Mouse (Mus musculus) lung, postnatal 14 days (tissue): ENCODE measurements at regions not wholly inside any gene's neighbourhood (a gene's known extent, or its start where the extent isn't known, plus 50 kb on each side); places are given as distances from the start of the nearest gene placed in this dataset.
A peak's percentile ranks its signal among the peaks of the same experiment; 100 is the strongest.

Source experiments
- DNase-seq: peaks from one replicate; pipeline ENCODE4 v3.0.0; 2021

- DNase-seq = no peak
These were observed 391.7 kb downstream of the Brinp2 start for GRCm38 (mm10) chr1:157964461-157964860.

GRCm38 (mm10) chr1:157969635-157970111, 386.5 kb downstream of the Brinp2 start:
- DNase-seq = no peak

DNA sequence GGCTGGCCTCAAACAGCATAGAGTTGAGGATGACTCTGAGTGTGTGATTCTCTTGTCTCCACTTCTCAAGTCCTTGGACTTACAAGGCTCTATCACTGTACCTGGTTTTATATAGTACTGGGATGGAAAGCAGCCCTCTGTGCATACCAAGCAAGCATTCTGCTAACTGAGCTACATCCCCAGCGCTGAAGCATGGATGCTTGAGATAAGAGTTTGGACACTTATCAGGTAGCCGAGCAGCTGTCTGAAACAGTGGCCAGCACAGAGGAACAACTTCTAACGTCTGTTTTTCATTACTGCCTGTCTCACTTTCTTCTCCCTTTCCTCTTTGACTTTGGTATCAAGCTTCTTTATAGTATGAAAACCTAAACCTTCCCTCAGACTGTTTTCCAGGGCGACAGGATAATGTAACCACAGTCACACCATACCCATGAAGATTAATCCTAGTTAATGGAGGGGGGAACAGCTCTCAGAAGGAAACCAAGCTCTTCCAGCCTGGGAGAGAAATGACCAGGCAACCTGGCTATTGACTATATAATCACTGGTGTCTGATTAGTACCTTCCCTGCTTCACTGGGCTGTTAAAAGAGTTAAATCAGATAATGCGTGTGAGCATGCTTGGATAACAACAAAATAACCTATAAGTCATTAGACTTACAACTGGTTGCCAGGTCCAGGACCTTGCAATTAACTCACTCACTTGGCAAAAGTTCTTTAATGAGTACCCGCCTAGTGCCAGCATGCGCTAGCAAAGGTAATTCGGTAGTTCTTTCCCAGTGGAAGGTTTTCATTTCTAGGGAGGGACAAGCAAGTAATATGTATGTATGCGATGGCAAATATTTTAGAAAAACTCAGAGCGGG, 382.5 kb downstream of the Brinp2 start:
- no peak for DNase-seq

DNA sequence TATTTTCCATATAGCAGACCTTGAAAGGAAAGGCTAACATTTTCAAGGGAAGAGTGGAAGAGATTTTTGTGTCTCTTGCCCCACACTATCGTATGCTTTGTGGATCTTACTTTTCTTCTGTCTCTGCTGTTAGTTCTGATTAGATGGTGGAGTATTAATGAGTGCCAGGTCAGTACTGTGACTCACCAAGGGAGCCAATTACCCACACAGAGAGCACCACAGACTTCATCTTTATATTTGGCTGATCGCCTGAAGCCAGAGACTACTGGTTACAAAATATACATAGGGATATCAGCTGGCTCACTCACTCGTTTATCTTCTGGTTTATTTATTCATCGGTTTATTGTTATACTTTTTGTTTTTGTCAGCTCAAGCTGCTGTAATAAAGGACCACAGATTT, 381.5 kb downstream of the Brinp2 start:
- no peak for DNase-seq

- DNase-seq = peak; percentile 2
These were observed 337.0 kb downstream of the Brinp2 start for GRCm38 (mm10) chr1:158019161-158019560.

DNA sequence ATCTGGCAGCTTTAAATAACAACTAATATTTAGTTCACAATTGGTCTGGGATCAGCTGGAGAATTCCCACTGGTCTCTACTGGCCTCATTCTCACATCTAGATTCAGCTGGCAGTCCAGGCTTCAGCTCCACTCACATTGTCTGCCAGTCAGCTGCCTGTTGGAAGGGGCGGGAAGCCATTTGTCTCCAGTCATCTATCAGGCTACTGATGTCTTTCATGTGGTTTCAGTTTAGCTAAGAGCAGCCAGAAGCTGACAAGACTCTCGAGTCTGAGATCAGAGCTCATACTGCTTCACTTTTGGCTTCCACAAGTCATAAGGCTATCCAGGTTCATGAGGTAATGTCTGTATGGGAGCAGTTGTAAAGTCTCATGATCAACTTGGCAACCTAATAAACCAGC, 316.4 kb downstream of the Brinp2 start:
- no peak for DNase-seq

- DNase-seq = no peak
These were observed 315.8 kb downstream of the Brinp2 start for GRCm38 (mm10) chr1:158040334-158040733.

DNA sequence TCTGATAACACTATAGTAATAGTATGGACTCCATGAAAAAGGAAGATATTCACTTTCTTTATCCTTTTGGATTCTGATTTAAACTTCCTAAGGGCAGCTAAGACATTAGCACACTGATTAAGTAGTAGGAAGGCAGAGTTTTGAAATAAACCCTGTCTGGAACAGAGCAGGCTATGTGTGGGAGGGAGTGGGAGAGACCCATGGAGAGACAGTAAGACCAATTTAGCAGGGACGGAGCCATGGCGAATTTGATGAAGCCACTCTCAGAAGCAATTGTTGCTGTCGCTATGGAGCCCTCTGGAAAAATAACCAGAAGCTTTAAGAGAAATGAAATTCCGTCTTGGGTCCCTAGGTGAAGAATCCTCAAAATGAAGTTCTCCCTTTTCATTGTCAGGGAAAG, 303.5 kb downstream of the Brinp2 start:
- no peak for DNase-seq

DNA sequence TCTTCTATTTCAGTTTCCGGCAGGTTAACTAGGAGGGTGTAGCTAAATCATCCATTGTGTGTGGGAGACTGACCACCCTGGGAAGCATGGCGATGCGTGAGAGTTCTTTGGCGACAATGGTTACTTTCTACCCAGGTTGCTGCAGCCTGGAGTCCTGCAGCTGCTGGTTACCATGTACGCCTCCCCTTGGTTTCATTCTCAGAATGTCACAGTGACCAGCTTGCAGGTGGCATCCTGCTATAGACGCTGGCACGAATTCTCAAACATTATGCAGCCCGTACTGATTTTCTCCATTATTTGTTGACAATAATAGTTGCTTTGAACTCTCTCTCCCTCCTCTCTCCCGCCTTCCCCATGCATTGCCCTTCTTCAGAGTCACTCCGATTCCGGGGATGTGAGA, 301.2 kb downstream of the Brinp2 start:
- no peak for DNase-seq

DNA sequence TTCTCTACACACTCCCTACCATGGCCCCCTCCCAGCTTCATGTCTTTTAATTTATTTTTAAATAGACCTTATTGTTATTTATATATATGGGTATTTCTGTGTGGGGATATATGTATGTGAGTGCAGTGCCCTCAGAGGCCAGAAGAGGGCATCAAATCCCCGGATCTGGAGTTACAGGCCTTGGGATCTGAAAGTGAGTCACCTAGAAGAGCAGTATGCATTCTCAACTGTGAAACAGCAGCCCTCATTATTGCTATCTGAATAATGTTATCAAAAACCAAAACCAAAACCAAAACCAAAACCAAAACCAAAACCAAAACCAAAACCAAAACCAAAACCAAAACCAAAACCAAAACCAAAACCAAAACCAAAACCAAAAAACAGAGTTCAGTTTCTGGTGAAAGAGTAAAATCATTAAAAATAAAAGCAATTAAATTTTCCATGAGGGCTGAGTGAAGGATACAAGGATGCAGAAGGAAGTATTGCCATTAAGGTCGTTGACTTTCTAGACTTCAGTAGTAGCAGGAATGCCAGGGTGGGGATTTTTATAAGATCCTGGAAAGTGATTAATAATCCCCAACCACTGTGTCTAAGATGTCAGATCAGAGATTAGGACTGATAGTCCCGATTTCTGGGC, 299.0 kb downstream of the Brinp2 start:
- DNase-seq = no peak

- no peak for DNase-seq
These were observed 298.3 kb downstream of the Brinp2 start for GRCm38 (mm10) chr1:158057789-158058188.

GRCm38 (mm10) chr1:158061995-158062394, 294.1 kb downstream of the Brinp2 start:
- no peak for DNase-seq

DNA sequence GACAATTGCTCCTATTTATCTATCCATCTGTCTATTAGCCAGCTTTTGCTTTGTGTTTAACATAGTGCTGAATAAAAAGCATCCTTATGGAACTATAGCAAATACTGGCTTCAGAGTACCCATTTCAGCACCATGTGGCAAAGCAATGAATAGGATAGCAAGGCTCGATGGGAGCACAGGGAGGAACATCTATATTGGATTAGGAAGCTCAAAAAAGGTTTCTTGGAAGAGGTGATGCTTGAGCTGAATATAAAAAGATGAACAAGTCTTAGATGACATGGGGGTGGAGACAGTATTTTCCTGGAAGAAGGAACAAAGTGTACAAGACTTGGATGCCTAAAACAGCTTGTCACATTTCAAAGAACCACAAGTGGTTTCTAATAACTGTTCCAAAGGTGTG, 273.9 kb downstream of the Brinp2 start:
- DNase-seq = no peak

GRCm38 (mm10) chr1:158085856-158086255, 270.3 kb downstream of the Brinp2 start:
- DNase-seq = no peak

DNA sequence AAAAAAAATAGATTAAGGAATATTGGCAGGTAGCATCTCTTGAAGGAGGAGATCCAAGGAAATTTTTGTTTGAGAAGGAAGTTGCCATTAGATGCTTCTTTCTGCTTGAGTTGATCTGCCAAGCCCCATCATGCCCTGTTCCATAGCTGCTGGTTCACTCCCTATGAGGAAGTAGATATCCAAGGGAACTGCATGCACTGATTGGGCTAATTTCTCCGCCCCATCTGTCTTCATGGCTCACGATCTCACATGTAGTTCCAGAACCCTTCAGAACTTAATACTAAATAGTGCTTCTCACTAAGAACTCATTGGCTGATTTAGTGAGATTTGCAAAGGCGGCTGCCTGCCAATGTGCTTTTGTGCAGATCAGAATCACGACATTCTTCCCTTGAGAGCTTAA, 258.6 kb downstream of the Brinp2 start:
- no peak for DNase-seq

GRCm38 (mm10) chr1:158119708-158120107, 236.4 kb downstream of the Brinp2 start:
- DNase-seq = no peak

DNA sequence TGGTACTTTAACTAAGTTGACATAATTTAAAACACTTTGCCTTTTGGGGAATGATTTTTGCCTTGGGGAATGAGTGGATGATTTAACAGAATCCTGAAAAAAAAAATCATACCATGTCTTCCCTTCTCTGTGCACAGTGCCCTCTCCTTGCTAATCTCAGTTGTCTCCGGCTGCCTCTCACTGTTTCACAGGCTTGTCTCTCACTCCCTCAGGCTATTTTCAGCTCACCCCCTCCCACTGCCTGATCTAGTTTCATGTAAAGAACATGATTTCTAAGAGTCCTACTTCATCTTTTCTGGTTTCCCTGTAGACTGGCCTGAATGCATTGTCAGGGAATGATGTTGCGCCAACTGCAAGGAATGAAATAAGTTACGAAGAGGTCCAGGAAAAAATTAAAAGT, 231.2 kb downstream of the Brinp2 start:
- DNase-seq = no peak

- DNase-seq = no peak
These were observed 229.9 kb downstream of the Brinp2 start for GRCm38 (mm10) chr1:158126272-158126671.

- no peak for DNase-seq
These were observed 226.8 kb downstream of the Brinp2 start for GRCm38 (mm10) chr1:158129243-158129770.

GRCm38 (mm10) chr1:158147525-158147924, 208.6 kb downstream of the Brinp2 start:
- DNase-seq = peak; percentile 1

GRCm38 (mm10) chr1:158148035-158148434, 208.1 kb downstream of the Brinp2 start:
- DNase-seq = no peak

GRCm38 (mm10) chr1:158161111-158161510, 195.0 kb downstream of the Brinp2 start:
- DNase-seq = no peak

DNA sequence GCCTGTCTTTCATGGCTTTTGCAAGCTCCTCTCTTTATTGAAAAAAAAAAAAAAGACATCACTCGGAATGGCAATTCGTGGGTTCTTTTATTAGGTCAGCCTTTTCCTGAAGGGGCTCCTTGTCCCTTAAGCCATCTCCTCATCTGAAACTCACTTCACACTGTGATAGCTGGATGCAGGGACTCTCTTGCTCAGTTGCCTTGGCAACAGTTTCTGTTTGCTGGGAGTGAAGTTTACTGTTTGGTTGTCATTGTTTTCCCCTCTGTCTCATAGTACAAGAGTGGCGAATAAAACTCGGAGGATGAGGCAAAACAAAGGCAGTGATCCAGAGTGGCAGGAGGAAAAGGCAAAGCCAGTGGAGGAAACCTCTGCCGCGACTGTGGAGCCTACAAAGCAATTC, 194.6 kb downstream of the Brinp2 start:
- DNase-seq = no peak

- DNase-seq = peak; percentile 1
These were observed 192.7 kb downstream of the Brinp2 start for GRCm38 (mm10) chr1:158163411-158163810.
